Mouse (Mus musculus) liver, postnatal 0 days (tissue): ENCODE data around the gene Gm7073.

Experiments used
- CTCF ChIP-seq: sonication (generic); IDR thresholded peaks from 2 replicates; pipeline ENCODE4 v1.5.1; 2016; ENCODE audit warnings: antibody characterized with exemption, low read depth
- EP300 ChIP-seq: IDR thresholded peaks from 2 replicates; pipeline ENCODE4 v1.6.1; 2016; ENCODE audit warnings: antibody characterized with exemption, low read depth, mild to moderate bottlenecking

GRCm38 (mm10) chrX:60403764-60404667 is 135.0 kb downstream of the Gm7073 start:
- TF ChIP-seq EP300 (no peak), CTCF (no peak)
